Mouse (Mus musculus) telencephalon, adult 2 months (tissue): ENCODE measurements around the gene Chrna1.
"Not testable (repeated sequence)": the region's sequence is repeated elsewhere in the genome, so short reads cannot be mapped to it uniquely, and the experiment has no call there.

Experiments
- DNase-seq: peaks from one replicate; pipeline ENCODE4 v3.0.0-alpha.2; 2011; ENCODE audit warnings: low read depth, low spot score

Gene Chrna1

DNA sequence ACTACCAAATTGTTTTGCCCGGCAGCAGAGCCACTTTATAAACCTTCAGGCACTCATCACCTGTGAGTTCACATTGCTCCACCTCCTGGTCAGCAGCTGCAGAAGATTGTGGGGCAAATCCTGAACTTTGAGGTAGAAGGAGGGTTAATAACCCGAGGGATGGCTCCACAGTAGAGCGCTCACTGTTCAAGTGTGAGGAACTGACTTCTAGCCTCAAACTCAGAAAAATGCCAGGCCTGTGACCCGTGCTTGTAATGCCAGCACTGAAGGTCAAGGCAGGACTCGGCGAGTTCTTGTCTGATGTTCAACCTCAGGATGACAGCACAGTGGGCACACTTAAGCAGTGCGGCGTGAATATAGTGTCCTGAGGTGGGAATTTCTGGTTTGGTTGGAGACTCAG is 22.2 kb downstream of the Chrna1 start:
- DNase-seq, result no peak

DNA sequence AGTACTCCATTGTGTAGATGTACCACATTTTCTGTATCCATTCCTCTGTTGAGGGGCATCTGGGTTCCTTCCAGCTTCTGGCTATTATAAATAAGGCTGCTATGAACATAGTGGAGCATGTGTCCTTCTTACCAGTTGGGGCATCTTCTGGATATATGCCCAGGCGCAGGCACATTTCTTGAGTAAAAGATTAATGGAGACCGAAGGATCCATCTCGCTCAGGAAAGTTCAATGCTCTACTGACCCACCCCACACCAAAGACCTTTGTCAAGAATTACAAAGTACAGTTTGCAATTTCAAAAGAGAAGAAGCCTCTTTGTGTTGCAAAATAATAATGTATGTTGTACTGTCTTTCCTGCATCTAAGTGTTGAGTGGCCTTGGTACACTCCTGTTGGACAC is 23.1 kb downstream of the Chrna1 start:
- not testable (repeated sequence) for DNase-seq

DNA sequence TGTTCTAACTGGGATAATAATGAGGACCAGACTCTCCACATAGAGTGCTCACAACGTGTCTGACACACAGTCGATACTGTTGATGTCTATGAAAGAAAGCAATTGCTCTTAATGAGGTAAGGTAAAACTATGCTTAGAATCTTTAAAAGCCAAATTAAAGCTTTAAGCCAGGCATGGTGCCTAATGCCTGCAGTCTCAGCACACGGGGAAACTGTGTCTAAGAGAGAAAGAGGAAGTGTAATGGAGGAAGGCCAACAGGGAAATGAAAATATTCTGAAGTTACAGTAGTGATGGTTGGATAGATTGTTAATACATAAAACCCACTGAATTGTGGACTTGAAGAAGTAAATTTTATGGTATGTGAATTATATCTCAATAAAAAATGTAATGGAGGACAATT is 25.7 kb downstream of the Chrna1 start:
- DNase-seq, result no peak

DNA sequence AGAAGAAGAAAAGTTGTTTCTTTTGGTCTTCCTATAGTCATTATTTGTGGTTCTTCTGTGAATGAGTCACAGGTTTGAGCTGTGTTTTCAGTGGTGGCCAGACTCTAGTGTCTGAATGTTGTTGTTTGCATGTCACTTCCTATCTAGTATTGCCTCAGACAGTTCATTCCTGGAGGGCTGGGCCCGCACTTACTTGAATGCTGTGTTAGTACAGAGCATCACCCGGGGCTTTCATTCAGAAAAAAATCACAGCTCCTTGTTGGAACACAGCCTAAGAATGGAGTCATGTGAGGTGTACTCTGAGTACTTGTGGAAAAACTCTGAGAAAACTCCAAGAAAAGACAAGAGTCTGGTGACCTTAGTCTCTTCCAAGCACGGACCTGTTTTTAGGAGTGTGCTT is 27.2 kb downstream of the Chrna1 start:
- DNase-seq, result no peak

DNA sequence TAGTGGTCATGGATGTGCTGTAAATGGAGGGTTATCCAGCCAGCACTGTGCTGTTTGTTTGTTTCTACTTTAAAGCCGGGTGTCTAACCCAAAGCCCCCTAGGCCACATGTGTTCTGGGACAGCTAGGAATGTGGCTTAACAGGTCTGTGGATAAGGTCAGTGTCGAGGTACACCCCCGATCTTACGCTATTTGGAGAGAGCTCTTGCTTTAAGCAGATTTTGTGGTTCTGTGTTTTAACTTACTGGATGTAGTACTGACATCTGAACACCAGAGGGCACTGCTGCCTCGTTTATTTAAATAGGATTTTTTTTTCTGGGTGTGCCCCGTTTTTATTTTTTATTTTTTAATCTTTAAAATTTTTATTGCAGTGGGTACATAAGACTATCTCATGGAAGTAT is 29.4 kb downstream of the Chrna1 start:
- peak; percentile 56 for DNase-seq

DNA sequence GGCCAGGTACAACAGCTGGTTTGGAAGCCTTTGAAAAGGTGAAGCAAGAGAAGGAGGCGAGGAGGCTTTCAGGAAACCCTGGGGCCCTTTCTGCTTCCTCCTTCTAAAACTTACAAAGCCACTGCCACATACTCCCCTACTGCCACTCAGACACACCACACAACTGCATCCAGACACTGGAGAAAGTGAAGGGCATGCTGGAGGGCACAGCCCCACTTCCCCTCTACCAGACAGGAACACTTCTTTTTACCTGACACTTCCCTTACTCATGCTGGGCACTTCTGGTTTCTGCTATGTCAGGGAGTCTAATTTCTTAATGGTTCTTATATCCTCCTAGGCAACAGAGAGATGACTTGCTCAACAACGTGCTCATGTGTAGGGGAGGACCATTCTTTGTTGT is 31.6 kb downstream of the Chrna1 start:
- DNase-seq, result no peak

DNA sequence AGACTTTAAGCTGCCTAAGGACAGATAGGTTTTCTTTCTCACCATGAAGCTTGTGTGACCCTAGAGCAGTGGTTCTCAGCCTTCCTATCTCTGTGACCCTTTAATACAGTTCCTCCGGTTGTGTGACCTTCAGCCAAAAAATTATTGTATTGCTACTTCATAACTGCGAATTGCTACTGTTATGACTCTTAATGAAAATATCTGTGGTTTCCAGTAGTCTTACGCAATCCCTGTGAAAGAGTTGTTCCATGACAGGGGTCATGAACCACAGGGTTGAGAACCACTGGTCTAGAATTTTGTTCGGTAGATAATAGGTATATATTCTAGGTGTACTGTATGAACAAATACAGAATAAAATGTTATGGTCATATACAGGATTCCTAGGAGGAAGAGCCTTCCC is 32.9 kb downstream of the Chrna1 start:
- no peak for DNase-seq

DNA sequence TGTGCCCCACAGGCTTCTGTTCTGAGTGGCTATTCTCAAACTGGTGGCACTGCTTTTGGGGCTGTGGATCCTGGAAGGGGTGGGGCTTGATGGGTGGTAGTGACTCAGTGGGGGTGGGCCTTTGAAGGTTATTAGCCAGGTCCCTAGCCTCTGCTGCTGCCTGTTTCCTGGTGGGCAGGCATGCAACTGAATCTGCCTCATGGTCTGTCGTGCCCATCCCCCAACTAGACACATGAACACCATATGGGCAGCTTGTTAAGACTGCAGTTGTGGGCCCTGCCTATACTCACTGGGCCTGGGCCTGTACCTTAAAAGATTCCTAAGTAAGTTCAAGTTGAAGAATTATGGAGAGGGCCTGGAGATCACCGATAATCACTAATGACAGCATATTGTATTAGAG is 34.6 kb downstream of the Chrna1 start:
- DNase-seq, result no peak

DNA sequence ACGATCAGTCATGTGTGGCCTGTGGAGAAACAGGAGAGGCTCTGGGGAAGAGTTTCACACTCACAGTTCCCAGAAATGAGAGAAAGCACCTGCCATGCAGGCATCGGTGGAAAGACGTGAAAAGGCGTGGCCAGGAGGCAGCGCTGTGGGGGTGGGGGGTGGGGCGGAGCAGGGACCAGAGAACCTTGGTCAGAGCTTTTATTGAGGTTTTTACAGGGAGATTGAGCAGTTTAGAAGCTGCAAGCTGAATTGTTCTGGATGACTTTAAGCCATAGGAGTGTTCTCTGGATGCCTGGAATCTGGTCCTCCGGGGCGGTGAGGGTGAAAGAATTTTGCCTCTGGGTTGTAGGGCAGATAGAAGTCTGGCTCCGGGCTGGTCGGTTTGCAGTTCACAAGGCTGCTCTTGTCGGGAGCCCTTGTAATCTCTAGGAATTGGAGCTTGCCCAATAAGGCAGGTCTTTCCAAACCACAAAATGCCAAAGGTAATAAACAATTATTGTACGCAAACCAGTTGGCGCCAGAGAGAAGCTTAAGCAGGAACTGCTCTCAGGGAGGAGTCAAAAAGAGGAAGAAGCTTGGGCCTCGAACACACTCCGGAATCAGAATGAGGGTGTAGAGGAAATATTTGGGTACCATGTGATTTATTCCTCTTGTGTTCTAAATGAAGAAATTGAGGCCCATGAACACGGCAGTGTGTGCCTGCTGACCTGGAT is 39.5 kb downstream of the Chrna1 start:
- DNase-seq, result no peak

DNA sequence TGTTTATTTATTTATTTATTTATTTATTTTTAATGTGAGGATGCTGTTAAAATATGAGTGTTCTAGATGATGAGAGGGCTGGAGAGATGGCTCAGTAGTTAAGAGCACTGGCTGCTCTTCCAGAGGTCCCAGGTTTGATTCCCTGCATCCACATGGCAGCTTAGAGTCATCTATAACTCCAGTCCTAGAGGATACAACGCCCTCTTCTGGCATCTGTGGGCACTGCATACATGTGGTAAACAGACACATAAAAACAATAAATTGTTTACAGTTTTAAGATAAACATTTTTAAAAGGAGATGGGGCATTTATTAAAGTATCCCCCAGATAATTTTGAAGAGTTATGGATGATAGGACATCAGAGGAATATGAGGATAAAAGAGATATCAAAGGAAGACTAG is 40.4 kb downstream of the Chrna1 start:
- no peak for DNase-seq

DNA sequence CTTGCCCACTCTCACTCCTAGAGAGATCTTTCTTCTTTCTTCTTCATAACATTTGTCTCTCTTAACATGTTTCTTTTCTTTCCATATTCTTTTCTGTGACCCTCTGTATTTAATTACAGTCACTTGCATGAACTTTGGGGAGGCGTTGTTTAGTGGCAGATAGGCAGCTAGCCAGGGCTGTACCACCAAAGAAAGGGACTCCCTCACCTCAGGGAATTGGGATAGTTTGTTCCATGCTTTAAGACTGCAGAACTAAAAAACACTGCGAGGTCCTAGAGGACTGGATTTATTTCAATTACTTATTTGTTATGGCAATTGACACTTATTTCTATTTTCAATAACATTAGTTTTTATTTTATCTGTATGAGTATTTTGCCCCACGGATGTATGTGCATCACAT is 41.0 kb downstream of the Chrna1 start:
- DNase-seq, result no peak

DNA sequence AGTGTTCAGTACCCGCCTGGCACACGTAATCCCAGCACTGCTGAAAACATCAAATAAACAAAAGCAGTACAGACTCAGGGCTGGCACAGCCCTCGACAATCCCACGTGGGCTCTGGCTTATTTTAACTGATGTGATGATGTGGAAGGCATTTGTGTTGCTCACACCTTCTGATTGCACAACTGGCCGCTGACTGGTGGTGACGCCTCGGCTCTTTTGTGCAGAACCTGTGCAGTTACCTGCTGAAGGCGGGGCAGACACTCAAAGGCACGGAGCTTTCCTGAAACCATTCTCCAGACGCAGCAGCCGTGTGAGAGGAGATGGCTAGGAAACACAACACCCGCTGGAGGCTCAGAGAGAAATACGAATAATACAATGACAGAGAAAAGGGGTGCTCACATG is 41.5 kb downstream of the Chrna1 start:
- DNase-seq, result no peak

DNA sequence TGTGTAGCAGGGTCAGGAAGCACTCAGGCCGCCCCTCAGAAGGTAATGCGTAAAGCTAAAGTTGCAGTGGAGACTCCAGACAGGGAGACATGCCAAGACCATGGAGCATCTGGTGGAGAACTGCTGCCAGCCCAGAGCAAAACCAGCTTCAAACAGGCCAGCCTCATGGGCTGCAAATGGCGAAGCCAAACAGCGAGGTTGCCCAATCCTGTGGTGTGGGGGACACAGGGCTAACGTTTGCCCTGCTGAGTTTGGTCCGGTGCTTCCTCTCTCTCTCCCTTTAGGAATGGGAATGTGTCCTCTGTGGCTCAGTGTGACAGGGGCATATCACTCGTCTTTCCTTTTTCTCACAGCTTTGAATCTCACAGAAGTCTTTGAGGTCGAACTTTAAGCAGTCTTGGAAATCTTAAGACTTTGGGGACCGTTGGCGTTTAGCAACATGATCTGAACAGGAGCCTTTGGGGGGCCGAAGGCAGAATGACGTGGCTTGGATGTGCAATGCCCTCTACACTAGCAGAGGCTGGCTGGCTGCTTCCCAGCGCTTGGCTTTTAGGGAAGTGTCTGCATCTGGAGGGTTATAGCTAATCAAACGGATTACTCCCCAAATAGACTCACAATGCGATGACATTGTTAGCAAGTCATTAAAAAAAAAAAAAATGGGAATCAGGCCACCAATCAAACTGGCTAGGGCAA is 43.9 kb downstream of the Chrna1 start:
- no peak for DNase-seq

DNA sequence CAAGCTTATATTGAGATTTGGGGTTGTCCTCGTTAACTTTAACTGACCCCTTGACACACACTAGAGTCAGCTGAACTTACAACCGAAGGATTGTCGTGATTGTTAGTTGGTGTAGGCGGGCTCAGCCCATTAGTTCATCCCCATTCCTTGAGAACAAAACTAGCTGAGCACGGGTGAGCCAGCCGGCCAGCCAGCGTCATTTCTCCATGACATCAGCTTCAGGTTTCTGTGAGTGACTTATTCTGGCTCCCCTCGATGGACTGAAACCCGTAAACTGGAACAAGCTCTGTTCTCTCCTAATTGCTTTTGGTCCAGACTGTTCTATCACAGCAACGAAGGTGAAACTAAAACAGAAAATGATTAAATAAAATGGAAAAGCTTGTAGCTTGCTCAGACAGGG is 45.4 kb downstream of the Chrna1 start:
- DNase-seq, result no peak

DNA sequence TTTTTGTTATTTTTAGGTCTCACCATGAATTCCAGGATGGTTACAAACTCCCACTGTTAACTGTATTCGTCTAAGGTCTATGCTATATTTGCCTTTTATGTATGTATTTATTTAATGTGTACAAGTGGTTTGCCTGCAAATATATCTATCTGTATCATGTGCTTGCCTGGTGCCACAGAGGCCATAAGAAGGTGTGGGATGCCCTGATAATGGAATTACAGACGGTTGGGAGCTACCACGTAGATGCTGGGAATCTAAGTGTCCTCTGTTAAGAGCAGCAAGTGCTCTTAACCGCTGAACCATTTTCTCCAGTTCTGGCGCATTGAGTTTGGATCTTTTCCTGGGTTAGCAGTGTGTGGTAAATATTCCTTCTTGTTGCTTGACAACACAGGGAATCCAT is 49.7 kb downstream of the Chrna1 start:
- no peak for DNase-seq

DNA sequence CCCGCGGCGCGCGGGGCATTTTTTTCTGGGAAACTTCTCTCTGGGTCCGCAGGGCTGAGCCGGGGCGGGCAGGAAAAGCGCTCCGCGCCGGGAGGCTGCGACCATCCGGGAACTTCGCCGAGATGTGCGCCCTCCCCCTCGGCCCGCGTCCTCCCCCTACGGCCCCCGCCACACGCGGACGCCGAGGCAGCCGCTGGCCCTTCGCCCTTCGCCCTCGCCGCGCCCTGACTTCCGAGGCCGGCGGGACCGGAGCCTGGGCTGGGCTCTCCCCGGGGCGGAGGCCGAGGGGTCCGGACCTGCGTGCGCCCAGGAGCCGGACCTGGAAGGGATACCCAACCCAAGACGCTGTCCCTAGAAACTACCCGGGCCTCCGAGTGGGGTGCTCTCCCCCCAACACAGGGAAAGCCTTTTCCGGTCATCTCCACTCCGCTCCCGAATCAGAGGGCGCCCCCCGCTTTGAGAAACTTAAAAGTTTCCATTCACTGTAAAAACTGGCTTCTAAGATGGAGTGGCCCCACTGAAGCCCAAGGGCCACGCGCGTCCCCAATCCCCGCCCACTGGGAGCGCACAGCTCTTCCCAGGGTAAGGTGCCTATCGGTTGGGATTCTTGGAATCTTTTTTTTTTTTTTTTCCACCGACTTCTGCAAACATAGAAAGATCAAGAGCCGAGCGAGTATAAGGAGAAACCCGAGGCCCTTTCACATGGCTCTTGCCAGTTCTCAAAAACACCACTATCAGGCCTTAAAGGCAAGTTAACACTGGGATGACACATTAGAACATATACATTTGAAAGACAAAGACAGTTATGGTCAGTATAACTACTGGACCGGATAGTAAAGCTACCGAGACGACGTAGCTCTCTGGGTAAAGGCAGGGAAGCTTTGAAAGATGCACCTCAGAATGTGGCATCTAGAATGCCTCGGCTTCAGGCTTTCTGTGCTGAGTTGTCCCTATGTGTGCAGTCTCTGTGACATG is 50.5 kb downstream of the Chrna1 start, which contains the start of gene Wipf1:
TSS of gene Wipf1 (minus strand) at position 379 of the 975 bp plus-strand sequence.
- no peak for DNase-seq

DNA sequence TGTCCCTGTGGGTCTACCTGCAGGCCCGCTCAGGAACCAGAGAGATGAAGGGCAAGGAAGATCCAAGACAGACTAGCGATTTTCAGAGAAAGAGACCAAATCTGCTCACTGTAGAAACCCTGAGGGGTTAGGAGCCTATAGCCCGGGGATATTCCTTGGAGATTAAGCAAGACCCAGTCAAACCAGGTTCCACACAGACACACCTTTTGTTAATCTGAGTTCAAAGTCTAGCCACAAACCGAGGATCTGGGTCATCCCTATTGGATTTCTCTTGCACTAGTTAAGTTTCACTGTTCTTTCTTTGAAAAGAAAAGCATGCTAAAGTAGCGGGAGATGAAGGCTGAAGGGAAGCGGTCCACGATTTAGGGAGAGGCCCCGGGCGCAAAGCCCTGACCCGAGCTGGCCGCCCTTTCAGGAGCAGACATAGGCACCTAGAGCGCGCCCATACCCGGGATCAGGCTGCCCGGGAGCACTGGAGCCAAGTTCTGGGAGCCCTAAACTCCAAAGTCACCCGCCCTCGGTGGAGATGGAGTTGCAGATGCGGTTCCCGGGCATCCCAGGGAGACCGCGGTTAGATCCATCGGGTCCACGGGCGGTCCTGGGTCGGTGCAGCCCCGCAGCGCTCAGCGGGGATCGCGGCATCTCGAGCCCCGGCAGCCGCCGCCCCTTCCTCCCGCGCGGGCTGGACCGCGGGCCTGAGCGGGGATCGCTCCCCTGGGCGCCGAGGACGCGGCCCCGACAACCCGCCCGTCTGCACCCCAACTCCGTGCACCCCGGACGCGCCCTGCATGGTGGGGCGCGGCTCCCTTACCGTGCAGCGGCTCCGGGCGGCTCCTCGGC is 51.4 kb downstream of the Chrna1 start:
- no peak for DNase-seq

DNA sequence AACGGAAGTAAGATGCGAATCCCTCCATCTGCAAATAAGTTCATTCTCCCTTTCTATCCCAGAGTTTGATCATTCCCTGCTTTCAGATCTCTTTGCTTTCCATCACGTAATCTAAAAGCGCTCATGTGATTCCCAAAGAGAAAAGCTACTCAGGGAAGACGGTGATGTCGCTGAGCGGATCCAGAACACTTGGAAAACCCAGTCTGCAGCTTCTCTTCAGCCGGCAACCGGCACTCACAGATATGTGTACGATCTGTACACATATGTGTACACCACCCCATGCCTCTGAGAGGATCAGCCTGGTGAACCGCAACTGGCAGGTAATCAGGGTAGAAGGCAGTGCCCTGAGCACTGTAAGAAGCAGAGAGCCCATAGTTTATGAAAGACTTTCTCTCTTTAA is 52.2 kb downstream of the Chrna1 start:
- no peak for DNase-seq

DNA sequence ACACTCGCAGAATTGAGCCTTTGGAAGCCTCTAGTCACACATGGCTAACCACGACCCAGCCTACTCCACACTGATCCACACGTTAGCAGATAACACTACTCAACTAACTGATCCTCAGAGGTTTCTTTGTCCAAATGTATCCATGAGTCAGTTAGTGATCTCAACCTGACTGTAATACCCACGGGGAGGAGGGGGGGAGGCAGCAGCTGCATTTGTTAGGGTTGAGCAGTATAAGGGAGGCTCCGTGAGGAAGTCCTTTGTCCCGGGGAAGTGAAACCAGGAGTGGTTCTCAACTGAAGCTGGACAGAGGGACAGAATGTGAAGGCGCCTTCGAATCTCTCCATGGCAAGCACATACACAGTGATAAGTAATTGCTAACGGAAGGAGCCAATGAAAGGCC is 53.4 kb downstream of the Chrna1 start:
- DNase-seq, result no peak

DNA sequence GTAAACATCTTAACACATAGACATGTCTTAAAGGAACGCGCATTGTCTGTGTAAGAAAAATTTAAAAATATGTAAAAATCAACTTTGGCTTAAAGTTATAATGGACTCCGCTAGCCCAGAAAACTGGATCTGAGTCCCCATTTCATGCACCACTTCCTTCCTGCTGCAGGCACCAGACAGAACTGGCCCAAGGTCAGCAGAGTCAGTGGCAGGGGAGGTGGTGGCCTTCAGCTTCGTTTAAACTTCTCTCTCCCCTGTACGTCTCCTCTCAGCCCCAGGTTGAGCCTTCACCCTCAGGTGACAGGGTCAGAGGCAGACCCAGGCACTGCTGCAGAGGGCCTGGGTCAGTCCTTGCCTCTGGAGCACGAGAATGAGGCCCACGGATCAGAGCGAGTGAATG is 57.2 kb downstream of the Chrna1 start:
- DNase-seq, result no peak

DNA sequence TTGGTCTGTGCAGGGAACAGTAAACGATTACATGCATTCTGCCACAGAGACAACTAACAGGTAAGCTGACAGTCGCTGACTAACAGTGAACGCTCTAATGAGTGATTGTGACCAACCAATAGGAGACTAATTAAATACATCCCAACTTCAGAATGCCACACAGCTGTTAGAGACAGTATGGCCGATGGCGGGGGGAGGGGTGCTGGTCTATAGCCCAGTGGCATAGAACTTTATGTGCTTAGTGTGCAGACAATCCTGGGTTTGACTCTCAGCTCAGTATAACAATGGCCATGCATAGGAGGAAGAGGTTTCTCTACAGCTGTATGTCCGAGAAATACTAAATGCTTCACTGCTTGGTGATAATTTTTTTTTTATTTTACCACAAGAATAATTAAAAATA is 57.8 kb downstream of the Chrna1 start:
- no peak for DNase-seq
